ENCODE assay signal across 12 mouse cellular contexts in genomic region chr5:129524751-129525150, GRCm38 (mm10). TPM values are rescaled to one million over a fixed set of nuclear protein-coding genes. Genes with fewer than 3 reads are reported as not detected.
DNase-seq lines count a peak whose midpoint lies in the region.
"Had no signal": no experiment of that assay in that cellular context is flagged by ENCODE, and none has a peak within 500 bp of the region (broad histone marks: within the 10 kb centered on the region; RNA-seq: fewer than 3 reads in every experiment).

No protein-coding gene starts in this region.

- peak; percentile 30 to 66 for DNase-seq in frontal cortex, adult 2 months (ENCODE audit: extremely low spot score in 1 of 2, low spot score in 1 of 2)
- no peak for DNase-seq in frontal cortex, postnatal 14 days (ENCODE audit: low spot score in 2 of 2)
- peak; percentile 60 to 61 for DNase-seq in left cerebral cortex, adult 18-20 months (ENCODE audit: low spot score in 2 of 2)
- no peak for DNase-seq in left cerebral cortex, adult 9 months (ENCODE audit: low spot score in 2 of 2)
- DNase-seq in 3T3-L1 (ENCODE audit: low read depth, low spot score) (peak; percentile 80), NIH3T3 (ENCODE audit: low read depth) (peak; percentile 47)
- no peak for DNase-seq in T-cell, adult 2 months (ENCODE audit: low spot score)
- DNase-seq in urinary bladder, adult 2 months (ENCODE audit: low spot score) = no peak
- DNase-seq: adrenal gland, adult 2 months; cerebellum, adult 9-10 months; spleen, adult 18-20 months; thymus, postnatal 25 days had no signal

RNA-seq across cellular contexts. Expression of gene Sfswap, which starts 23.7 kb away (rescaled TPM):
- polyA plus RNA-seq in frontal cortex, adult 2 months (2012; rRNA removed) = 153 and 160 TPM in 2 replicates
- 100 to 1,000 TPM in 1 of 2 experiments, 10 to 100 TPM in 1; 86.2 to 104 TPM for total RNA-seq in left cerebral cortex, adult 18-20 months (2021)
- 83.6 and 88.5 TPM in 2 replicates for polyA plus RNA-seq in urinary bladder, adult 2 months (2012; rRNA removed)

RNA-seq across cellular contexts. Expression of gene Mmp17, which starts 59.2 kb away (rescaled TPM):
- 57.6 and 68.4 TPM in 2 replicates for polyA plus RNA-seq in frontal cortex, adult 2 months (2012; rRNA removed)
- 100 to 1,000 TPM in 1 of 2 experiments, 10 to 100 TPM in 1; 98.9 to 104 TPM for total RNA-seq in left cerebral cortex, adult 18-20 months (2021)
- 17.9 and 22.8 TPM in 2 replicates for polyA plus RNA-seq in urinary bladder, adult 2 months (2012; rRNA removed)

Comparison
In these comparisons a context has a peak if more than half of its experiments do, and no peak if none do; other contexts are left out.
1. DNase-seq: peak in frontal cortex, adult 2 months (2 of 2), left cerebral cortex, adult 18-20 months (2 of 2), 3T3-L1 (single experiment) and NIH3T3 (single experiment); none in frontal cortex, postnatal 14 days (0 of 2), left cerebral cortex, adult 9 months (0 of 2), T-cell, adult 2 months (single experiment) and urinary bladder, adult 2 months (single experiment).